Mouse (Mus musculus): ENCODE measurements at regions not wholly inside any gene's neighbourhood (a gene's known extent, or its start where the extent isn't known, plus 50 kb on each side); places are given as distances from the start of the nearest gene placed in this dataset.

GRCm38 (mm10) chr15:62714265-62714664 is 1130.7 kb downstream of the Gsdmc2 start:
- DNase-seq: no peak

GRCm38 (mm10) chr15:62712543-62713131 is 1132.3 kb downstream of the Gsdmc2 start:
- peak; percentile 48 for DNase-seq

GRCm38 (mm10) chr15:62712060-62712542 is 1132.9 kb downstream of the Gsdmc2 start:
- no peak for DNase-seq

- DNase-seq: no peak
These were observed 1135.4 kb downstream of the Gsdmc2 start for GRCm38 (mm10) chr15:62709546-62709945.

GRCm38 (mm10) chr15:62698559-62698958 is 1146.4 kb downstream of the Gsdmc2 start:
- no peak for DNase-seq

- DNase-seq: no peak
These were observed 1150.2 kb downstream of the Gsdmc2 start for GRCm38 (mm10) chr15:62694734-62695133.

- no peak for DNase-seq
These were observed 1151.3 kb downstream of the Gsdmc2 start for GRCm38 (mm10) chr15:62693671-62694070.

GRCm38 (mm10) chr15:62673410-62673809 is 1171.6 kb downstream of the Gsdmc2 start:
- DNase-seq: no peak

- no peak for DNase-seq
These were observed 1175.0 kb downstream of the Gsdmc2 start for GRCm38 (mm10) chr15:62670026-62670425.

- DNase-seq: no peak
These were observed 1185.9 kb downstream of the Gsdmc2 start for GRCm38 (mm10) chr15:62659096-62659495.

GRCm38 (mm10) chr15:62658695-62659094 is 1186.3 kb downstream of the Gsdmc2 start:
- no peak for DNase-seq

- DNase-seq: no peak
These were observed 1198.4 kb downstream of the Gsdmc2 start for GRCm38 (mm10) chr15:62646476-62647168.

- DNase-seq: no peak
These were observed 1200.2 kb downstream of the Gsdmc2 start for GRCm38 (mm10) chr15:62644744-62645143.

- no peak for DNase-seq
These were observed 1200.7 kb downstream of the Gsdmc2 start for GRCm38 (mm10) chr15:62644296-62644695.

GRCm38 (mm10) chr15:62641051-62641710 is 1203.8 kb downstream of the Gsdmc2 start:
- no peak for DNase-seq

GRCm38 (mm10) chr15:62625406-62625805 is 1219.6 kb downstream of the Gsdmc2 start:
- DNase-seq: no peak

- DNase-seq: no peak
These were observed 1228.9 kb downstream of the Gsdmc2 start for GRCm38 (mm10) chr15:62616042-62616441.

- no peak for DNase-seq
These were observed 1248.2 kb downstream of the Gsdmc2 start for GRCm38 (mm10) chr15:62596735-62597134.

- no peak for DNase-seq
These were observed 1256.4 kb downstream of the Gsdmc2 start for GRCm38 (mm10) chr15:62588580-62588979.

- DNase-seq: no peak
These were observed 1266.2 kb downstream of the Gsdmc2 start for GRCm38 (mm10) chr15:62578788-62579187.

- DNase-seq: no peak
These were observed 1269.2 kb downstream of the Gsdmc2 start for GRCm38 (mm10) chr15:62575791-62576190.

- peak; percentile 63 for DNase-seq
These were observed 1273.2 kb downstream of the Gsdmc2 start for GRCm38 (mm10) chr15:62571803-62572202.

- DNase-seq: no peak
These were observed 1275.9 kb downstream of the Gsdmc2 start for GRCm38 (mm10) chr15:62568788-62569713.

All from kidney, adult 18-20 months (tissue).